Mouse (Mus musculus) liver, adult 2 months (tissue): ENCODE results near the gene Gin1.
"Not testable (repeated sequence)": the region's sequence is repeated elsewhere in the genome, so short reads cannot be mapped to it uniquely, and the experiment has no call there.

ENCODE experiments used
- CTCF ChIP-seq: fragments of 200-500 bp; IDR thresholded peaks from 2 replicates; pipeline ENCODE4 v1.5.1; 2011; ENCODE audit warnings: low read depth, low read length, control low read depth
- POLR2A ChIP-seq: fragments of 200-500 bp; IDR thresholded peaks from 2 replicates; pipeline ENCODE4 v1.6.1; 2011; ENCODE audit warnings: low read length, control low read depth; ENCODE audit not compliant: insufficient read depth; ENCODE audit errors: extremely low read depth

- TF ChIP-seq CTCF, POLR2A: not testable (repeated sequence)
These were observed 4.3 kb upstream of the Gin1 start for GRCm38 (mm10) chr1:97765712-97766111.
